Mouse (Mus musculus) right cerebral cortex, postnatal 10 days (tissue): ENCODE results near the gene Pik3cd.
"Not testable (repeated sequence)": the region's sequence is repeated elsewhere in the genome, so short reads cannot be mapped to it uniquely, and the experiment has no call there.

ENCODE experiments used
- DNase-seq, 2 experiments: peaks; one replicate each; pipeline ENCODE4 v3.0.0; 2021; ENCODE audit warnings: low spot score in 2 of 2

Gene Pik3cd

GRCm38 (mm10) chr4:149650493-149651193 is 51.7 kb downstream of the Pik3cd start:
- peak; percentile 79 to 81 for DNase-seq

- no peak for DNase-seq
Measured at GRCm38 (mm10) chr4:149648031-149648805, 54.2 kb downstream of the Pik3cd start.

GRCm38 (mm10) chr4:149645761-149646160 is 56.6 kb downstream of the Pik3cd start:
- no peak for DNase-seq

GRCm38 (mm10) chr4:149641956-149642355 is 60.4 kb downstream of the Pik3cd start:
- DNase-seq = no peak

GRCm38 (mm10) chr4:149641400-149641799 is 61.0 kb downstream of the Pik3cd start:
- DNase-seq = no peak

GRCm38 (mm10) chr4:149640831-149641230 is 61.5 kb downstream of the Pik3cd start:
- no peak for DNase-seq

GRCm38 (mm10) chr4:149637942-149638341 is 64.4 kb downstream of the Pik3cd start:
- no peak for DNase-seq

- DNase-seq = no peak
Measured at GRCm38 (mm10) chr4:149635915-149636415, 66.4 kb downstream of the Pik3cd start.

- DNase-seq = no peak
Measured at GRCm38 (mm10) chr4:149634966-149635365, 67.4 kb downstream of the Pik3cd start.

GRCm38 (mm10) chr4:149634157-149634556 is 68.2 kb downstream of the Pik3cd start:
- DNase-seq = no peak

GRCm38 (mm10) chr4:149632670-149633307 is 69.6 kb downstream of the Pik3cd start:
- peak in 1 of 2 experiments; percentile 33 for DNase-seq

- no peak for DNase-seq
Measured at GRCm38 (mm10) chr4:149628810-149629209, 73.6 kb downstream of the Pik3cd start.

GRCm38 (mm10) chr4:149628372-149628771 is 74.0 kb downstream of the Pik3cd start:
- peak; percentile 65 to 79 for DNase-seq

- no peak for DNase-seq
Measured at GRCm38 (mm10) chr4:149626809-149627208, 75.6 kb downstream of the Pik3cd start.

GRCm38 (mm10) chr4:149623711-149624110 is 78.7 kb downstream of the Pik3cd start:
- no peak for DNase-seq

GRCm38 (mm10) chr4:149621286-149621685 is 81.1 kb downstream of the Pik3cd start:
- DNase-seq = no peak

GRCm38 (mm10) chr4:149619988-149620387 is 82.4 kb downstream of the Pik3cd start:
- no peak for DNase-seq

GRCm38 (mm10) chr4:149616999-149617398 is 85.4 kb downstream of the Pik3cd start:
- not testable (repeated sequence) for DNase-seq

GRCm38 (mm10) chr4:149614869-149615268 is 87.5 kb downstream of the Pik3cd start:
- no peak for DNase-seq

GRCm38 (mm10) chr4:149613497-149613896 is 88.9 kb downstream of the Pik3cd start:
- DNase-seq = not testable (repeated sequence)

GRCm38 (mm10) chr4:149611376-149612044 is 90.9 kb downstream of the Pik3cd start:
- DNase-seq = peak in 1 of 2 experiments; percentile 71
